Mouse (Mus musculus) heart, adult 2 months (tissue): ENCODE results near the gene Glis2.

Experiments used
- CTCF ChIP-seq: fragments of 200-600 bp; IDR thresholded peaks from 2 replicates; pipeline ENCODE4 v1.8.1; 2022; ENCODE audit warnings: antibody characterized with exemption, mild to moderate bottlenecking, moderate library complexity
- EP300 ChIP-seq: fragments of 200-500 bp; IDR thresholded peaks from 2 replicates; pipeline ENCODE4 v1.6.1; 2011; ENCODE audit warnings: low read depth, low read length, control low read depth; ENCODE audit not compliant: insufficient read depth

GRCm38 (mm10) chr16:4629950-4630349 lies 35.4 kb downstream of the Glis2 start:
- peak; percentile 99; the same call in 1 of the 2 replicates for TF ChIP-seq CTCF
- TF ChIP-seq EP300: peak; percentile 83
